Mouse (Mus musculus): Measurements from ENCODE around the gene Cacna1h. TPM values are rescaled to one million over a fixed set of nuclear protein-coding genes. Genes with fewer than 3 reads are reported as not detected.

Gene Cacna1h
- polyA plus RNA-seq, 1 experiment from 2014 or later = 15.7 TPM

DNA sequence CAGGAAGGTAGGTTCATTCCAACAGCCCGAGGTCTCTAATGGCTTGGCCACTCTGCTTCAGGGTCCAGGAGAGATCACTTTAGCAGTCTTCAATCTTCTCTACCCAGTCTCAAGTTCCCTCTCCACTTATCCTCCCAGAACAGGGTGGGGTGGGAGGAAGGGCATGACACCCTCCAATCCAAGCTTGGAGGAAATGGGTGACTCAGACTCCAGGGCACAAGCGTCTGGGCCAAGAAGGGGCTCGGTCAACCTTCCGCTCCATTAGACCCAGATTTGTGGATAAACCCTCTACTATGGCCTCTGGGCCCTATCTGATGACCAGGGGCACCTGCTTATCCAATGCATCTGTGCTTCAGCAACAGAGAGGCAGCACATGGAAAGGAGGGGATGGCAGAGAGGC, 88.1 kb downstream of the Cacna1h start, which contains the start of gene Tpsab1:
Tpsab1 (minus strand) TSS at position 101 of the 400 bp plus-strand sequence.
- 91% methylated on average over 4 of the region's 4 CpGs for WGBS
- no peaks in the 10 kb centered on the region for H3K9me3 ChIP-seq
- no peak within 1 kb of the TSS for H3K9ac ChIP-seq
- H3K27ac ChIP-seq = no peak within 1 kb of the TSS
- no peak within 1 kb of the TSS for H3K4me3 ChIP-seq
- no peak within 1 kb of the TSS for H3K4me2 ChIP-seq
- H3K4me1 ChIP-seq = no peaks in the 10 kb centered on the region
- H3K27me3 ChIP-seq (replicated peaks) = no peaks in the 10 kb centered on the region
- H3K36me3 ChIP-seq (replicated peaks) = no peaks in the 10 kb centered on the region
- ATAC-seq (replicated peaks) = no peak

- H3K9me3 ChIP-seq = no peaks in the 10 kb centered on the region
- H3K27ac ChIP-seq = no peak overlapping the region
- H3K4me2 ChIP-seq = no peak overlapping the region
- 63% methylated on average over 3 of the region's 3 CpGs for WGBS
- H3K36me3 ChIP-seq (replicated peaks) = no peaks in the 10 kb centered on the region
- no peak for ATAC-seq (replicated peaks)
- H3K27me3 ChIP-seq (replicated peaks) = no peaks in the 10 kb centered on the region
- H3K4me1 ChIP-seq = no peaks in the 10 kb centered on the region
- no peak overlapping the region for H3K4me3 ChIP-seq
- H3K9ac ChIP-seq = no peak overlapping the region
Measured at GRCm38 (mm10) chr17:25341490-25341889, 92.1 kb downstream of the Cacna1h start.

DNA sequence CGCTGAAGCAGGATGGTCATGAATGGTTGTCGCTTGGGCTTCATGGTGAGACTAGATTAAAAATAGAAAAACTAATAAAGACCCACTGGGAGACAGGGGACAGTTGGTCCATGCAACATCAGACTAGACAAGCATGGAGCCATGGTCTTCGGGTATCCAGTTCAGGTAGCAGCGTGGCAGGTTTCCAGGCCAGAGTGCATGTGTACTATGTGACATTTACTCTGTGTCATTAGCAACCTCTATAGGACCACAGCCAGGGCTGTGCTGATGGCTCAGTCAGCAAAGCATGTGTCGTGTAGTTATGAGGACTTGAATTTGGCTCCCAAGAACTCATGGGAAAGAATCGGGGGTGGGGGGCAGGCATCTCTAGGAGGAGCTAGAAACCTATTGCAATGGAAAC, 93.6 kb downstream of the Cacna1h start:
- WGBS = 84% methylated on average over 6 of the region's 6 CpGs
- no peak overlapping the region for H3K4me3 ChIP-seq
- H3K4me1 ChIP-seq = no peaks in the 10 kb centered on the region
- H3K9ac ChIP-seq = no peak overlapping the region
- no peak for ATAC-seq (replicated peaks)
- H3K27ac ChIP-seq = no peak overlapping the region
- no peaks in the 10 kb centered on the region for H3K9me3 ChIP-seq
- H3K36me3 ChIP-seq (replicated peaks) = no peaks in the 10 kb centered on the region
- no peak overlapping the region for H3K4me2 ChIP-seq
- no peaks in the 10 kb centered on the region for H3K27me3 ChIP-seq (replicated peaks)

DNA sequence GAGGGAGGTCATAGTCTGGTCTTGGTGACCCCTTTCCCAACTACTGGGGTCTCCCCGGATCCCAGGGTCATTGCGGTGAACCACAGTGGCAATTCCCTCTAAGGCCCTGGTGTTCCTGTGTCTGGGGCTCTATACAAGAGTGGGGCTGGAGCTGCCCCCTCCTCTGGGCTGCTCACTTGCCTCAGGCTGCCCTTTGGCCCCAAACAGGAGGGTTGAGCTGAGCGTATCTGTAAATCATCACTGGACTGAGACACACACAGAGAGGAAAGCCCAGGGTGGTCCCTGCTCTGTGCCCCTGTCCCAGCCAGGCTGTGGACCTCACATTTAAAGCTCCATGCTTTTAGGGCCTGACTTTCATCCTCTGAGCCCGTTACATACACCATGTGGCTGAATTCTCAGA, 95.4 kb downstream of the Cacna1h start:
- no peak overlapping the region for H3K4me3 ChIP-seq
- no peak for ATAC-seq (replicated peaks)
- no peak overlapping the region for H3K4me2 ChIP-seq
- no peaks in the 10 kb centered on the region for H3K36me3 ChIP-seq (replicated peaks)
- no peak overlapping the region for H3K27ac ChIP-seq
- no peaks in the 10 kb centered on the region for H3K27me3 ChIP-seq (replicated peaks)
- no peak overlapping the region for H3K9ac ChIP-seq
- H3K9me3 ChIP-seq = no peaks in the 10 kb centered on the region
- H3K4me1 ChIP-seq = no peaks in the 10 kb centered on the region
- WGBS = 85% methylated on average over 4 of the region's 4 CpGs

- Histone ChIP-seq H3K27ac (no peak overlapping the region), H3K36me3 (replicated peaks) (no peaks in the 10 kb centered on the region), H3K4me2 (no peak overlapping the region), H3K9ac (no peak overlapping the region), H3K27me3 (replicated peaks) (0 out of 2 replicates have a peak, but pooled peaks cover 2% of the 10 kb centered on the region), H3K4me1 (no peaks in the 10 kb centered on the region), H3K9me3 (no peaks in the 10 kb centered on the region), H3K4me3 (no peak overlapping the region)
- 0% methylated on average over 8 of the region's 8 CpGs for WGBS
- no peak for ATAC-seq (replicated peaks)
Measured at GRCm38 (mm10) chr17:25333943-25334342, 99.6 kb downstream of the Cacna1h start.

- no peak for ATAC-seq (replicated peaks)
- 80% methylated on average over 9 of the region's 9 CpGs for WGBS
Measured at GRCm38 (mm10) chr17:25332321-25332720, 101.3 kb downstream of the Cacna1h start.

More at GRCm38 (mm10) chr17:25332321-25332720, 101.3 kb downstream of the Cacna1h start:
- Histone ChIP-seq H3K9ac (no peak overlapping the region), H3K9me3 (no peaks in the 10 kb centered on the region), H3K27me3 (replicated peaks) (0 out of 2 replicates have a peak, but pooled peaks cover 2% of the 10 kb centered on the region), H3K27ac (no peak overlapping the region), H3K4me2 (no peak overlapping the region), H3K4me1 (no peaks in the 10 kb centered on the region), H3K4me3 (no peak overlapping the region), H3K36me3 (replicated peaks) (no peaks in the 10 kb centered on the region)

Other genes starting within 250 kb of the Cacna1h start
- 34.4 and 35.7 TPM in 2 replicates for gene BC003965, start 249.2 kb downstream of the Cacna1h start, polyA plus RNA-seq (2015; fragmentation: Nextera tagmentation; extraction: Ambion mirVana)
- 17.1 TPM in 2 replicates for gene Unkl, start 245.4 kb downstream of the Cacna1h start, polyA plus RNA-seq (2015; fragmentation: Nextera tagmentation; extraction: Ambion mirVana)
- 96.0 and 108 TPM in 2 replicates for gene Gnptg, start 193.7 kb downstream of the Cacna1h start, polyA plus RNA-seq (2015; fragmentation: Nextera tagmentation; extraction: Ambion mirVana)
- gene Tsr3, start 193.6 kb downstream of the Cacna1h start, polyA plus RNA-seq (2015; fragmentation: Nextera tagmentation; extraction: Ambion mirVana) = 62.7 and 62.9 TPM in 2 replicates
- gene Baiap3, start 177.4 kb downstream of the Cacna1h start, polyA plus RNA-seq (2015; fragmentation: Nextera tagmentation; extraction: Ambion mirVana) = 26.8 and 30.3 TPM in 2 replicates
- 503 and 512 TPM in 2 replicates for gene Ube2i, start 159.2 kb downstream of the Cacna1h start, polyA plus RNA-seq (2015; fragmentation: Nextera tagmentation; extraction: Ambion mirVana)
- 0.23 TPM in 1 of 2 replicates, not detected in the other for gene Prss34, start 135.4 kb downstream of the Cacna1h start, polyA plus RNA-seq (2015; fragmentation: Nextera tagmentation; extraction: Ambion mirVana)
- gene Prss28, start 125.1 kb downstream of the Cacna1h start, polyA plus RNA-seq (2015; fragmentation: Nextera tagmentation; extraction: Ambion mirVana) = not detected in 2 replicates
- gene Prss29, start 115.1 kb downstream of the Cacna1h start, polyA plus RNA-seq (2015; fragmentation: Nextera tagmentation; extraction: Ambion mirVana) = not detected in 2 replicates
- not detected in 2 replicates for gene Tpsab1, start 88.2 kb downstream of the Cacna1h start, polyA plus RNA-seq (2015; fragmentation: Nextera tagmentation; extraction: Ambion mirVana)
- gene Tpsb2, start 67.5 kb downstream of the Cacna1h start, polyA plus RNA-seq (2015; fragmentation: Nextera tagmentation; extraction: Ambion mirVana) = 0.15 and 0.70 TPM in 2 replicates
- gene Tpsg1, start 64.5 kb downstream of the Cacna1h start, polyA plus RNA-seq (2015; fragmentation: Nextera tagmentation; extraction: Ambion mirVana) = 0.79 and 0.93 TPM in 2 replicates
- gene Tekt4, start 20.8 kb upstream of the Cacna1h start, polyA plus RNA-seq (2015; fragmentation: Nextera tagmentation; extraction: Ambion mirVana) = 1.2 TPM in 2 replicates
- 0.32 and 0.98 TPM in 2 replicates for gene Sstr5, start 63.5 kb upstream of the Cacna1h start, polyA plus RNA-seq (2015; fragmentation: Nextera tagmentation; extraction: Ambion mirVana)
- 10.7 and 15.2 TPM in 2 replicates for gene Sox8, start 136.9 kb upstream of the Cacna1h start, polyA plus RNA-seq (2015; fragmentation: Nextera tagmentation; extraction: Ambion mirVana)
- 23.2 and 24.9 TPM in 2 replicates for gene Lmf1, start 145.3 kb upstream of the Cacna1h start, polyA plus RNA-seq (2015; fragmentation: Nextera tagmentation; extraction: Ambion mirVana)

Data from midbrain, embryonic 15.5 days (tissue).